Mouse (Mus musculus) CH12F3 (cell line): Measurements from ENCODE around the gene Gda.

Experiments used
- in situ Hi-C: fragments of 300-500 bp; cut with MboI; formaldehyde crosslinking; loops from 2 replicates; pipeline ENCODE4 v1.14.3; 2020; ENCODE audit warnings: low sequenced_read_pairs

Gda gene

DNA sequence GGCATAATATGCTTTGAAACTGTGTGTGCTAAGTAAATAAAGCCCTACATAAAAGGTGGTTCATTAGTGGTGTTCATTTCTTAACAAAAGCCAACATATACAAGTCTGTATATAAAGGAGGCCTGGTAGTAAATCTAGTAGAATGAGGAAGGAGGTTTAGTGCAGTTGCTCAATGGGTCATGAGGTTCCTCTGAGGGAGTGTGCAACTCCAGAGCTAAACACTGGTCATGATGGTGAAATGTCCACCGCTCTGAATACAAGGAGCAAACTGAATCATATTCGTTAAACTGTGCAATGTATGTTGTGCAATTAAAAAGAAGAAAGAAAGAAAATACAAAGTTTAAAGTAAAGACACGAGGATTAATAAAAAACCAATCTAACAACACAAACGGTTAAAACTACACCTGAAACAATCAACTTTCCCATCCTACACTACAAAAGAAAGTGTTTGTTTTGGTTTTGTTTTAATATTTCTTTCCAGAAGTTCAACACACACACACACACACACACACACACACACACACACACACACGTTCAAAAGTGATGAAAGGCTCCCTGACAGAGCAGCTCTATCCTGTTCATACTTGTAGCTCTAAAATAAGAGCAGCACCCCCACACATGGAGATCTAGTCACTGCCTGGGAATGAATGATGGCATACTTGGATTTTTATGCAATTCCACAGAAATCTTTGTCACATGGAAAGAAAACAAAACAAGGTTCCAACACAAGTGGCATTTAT is 11.9 kb downstream of the Gda start:
- in situ Hi-C loops = no loop called here

DNA sequence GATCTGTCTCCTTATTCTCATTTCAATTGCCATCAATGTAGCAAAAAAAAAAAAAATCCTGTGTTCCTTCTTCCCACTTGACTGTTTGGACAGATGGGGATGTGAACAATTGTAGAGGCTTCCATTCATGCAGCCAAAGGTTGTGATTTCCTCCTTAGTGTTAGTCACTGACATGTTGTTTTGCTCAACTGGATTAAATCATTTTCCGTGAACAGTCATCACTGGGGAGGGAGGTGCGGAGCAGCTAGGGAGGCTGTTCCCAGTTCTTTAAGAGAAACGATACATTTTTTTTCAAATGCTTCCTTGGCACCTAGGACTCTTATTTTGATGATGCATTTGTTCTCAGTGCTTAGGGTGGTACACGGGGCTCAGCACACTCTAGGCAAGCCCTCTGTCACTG is 15.8 kb downstream of the Gda start:
- in situ Hi-C loops = no loop called here

DNA sequence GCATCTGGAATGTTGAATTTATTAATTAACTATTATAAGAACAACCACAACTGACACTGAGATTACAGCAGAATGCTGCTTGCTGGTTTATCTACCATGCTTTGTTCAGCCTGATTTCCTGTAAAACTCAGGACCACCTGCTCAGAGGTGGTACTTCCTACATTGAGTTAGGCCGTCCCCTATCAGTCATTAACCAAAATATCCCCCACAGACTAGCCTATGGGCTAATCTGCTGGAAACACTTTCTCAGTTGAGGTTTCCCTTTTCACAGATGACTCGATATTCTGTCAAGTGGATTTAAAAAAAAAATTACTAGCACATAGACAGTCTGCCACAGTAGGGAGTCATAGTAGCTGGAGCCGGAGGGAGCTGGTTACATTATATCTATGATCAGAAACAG is 31.5 kb downstream of the Gda start:
- in situ Hi-C loops = no loop called here

DNA sequence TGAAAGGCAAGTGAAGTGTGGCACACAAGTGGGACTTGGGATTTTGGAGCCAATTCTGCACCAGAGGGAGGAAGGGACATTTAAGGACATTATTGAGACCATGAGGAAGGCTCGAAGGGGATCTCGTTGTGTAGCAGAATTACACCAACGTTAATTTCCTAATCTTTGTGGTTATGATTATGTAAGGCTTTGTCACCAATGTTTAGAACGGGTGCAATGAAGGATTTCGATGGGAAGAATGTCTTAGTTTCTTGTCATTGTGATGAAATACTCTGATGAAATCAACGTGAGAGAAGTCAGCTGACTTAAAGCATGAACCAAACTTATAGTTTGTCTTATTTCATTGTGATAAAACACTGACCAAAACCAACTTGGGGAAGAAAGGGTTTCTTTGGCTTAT is 32.4 kb downstream of the Gda start:
- in situ Hi-C loops = no loop called here

DNA sequence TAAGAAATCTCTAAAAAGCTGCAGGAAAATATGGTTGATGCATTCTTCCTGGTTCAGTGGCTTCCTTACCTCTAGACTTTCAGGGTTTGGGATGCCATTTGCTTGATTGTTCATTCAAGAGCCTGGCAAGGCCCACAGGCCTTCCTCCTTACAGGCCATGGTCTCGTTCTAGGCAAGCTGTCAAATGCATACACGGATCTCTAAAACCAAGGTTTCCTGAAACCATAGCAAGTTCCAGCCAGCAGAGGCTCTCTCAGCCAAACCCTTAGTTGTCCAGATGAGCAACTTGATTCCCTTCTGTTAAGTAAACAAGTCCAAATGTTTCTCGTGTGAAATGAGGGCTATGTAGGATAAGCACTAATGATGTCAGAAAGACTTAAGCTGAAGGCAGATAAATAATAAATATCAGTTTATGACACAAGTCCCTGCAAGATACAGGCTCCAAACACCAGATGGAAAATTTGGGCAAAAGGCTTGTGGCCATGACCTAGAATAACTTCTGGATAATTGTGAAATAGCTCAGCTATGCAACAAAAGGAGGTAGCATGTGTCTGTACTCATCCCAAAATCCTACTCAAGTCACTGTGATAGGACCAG is 34.0 kb downstream of the Gda start:
- in situ Hi-C loops = no loop called here

DNA sequence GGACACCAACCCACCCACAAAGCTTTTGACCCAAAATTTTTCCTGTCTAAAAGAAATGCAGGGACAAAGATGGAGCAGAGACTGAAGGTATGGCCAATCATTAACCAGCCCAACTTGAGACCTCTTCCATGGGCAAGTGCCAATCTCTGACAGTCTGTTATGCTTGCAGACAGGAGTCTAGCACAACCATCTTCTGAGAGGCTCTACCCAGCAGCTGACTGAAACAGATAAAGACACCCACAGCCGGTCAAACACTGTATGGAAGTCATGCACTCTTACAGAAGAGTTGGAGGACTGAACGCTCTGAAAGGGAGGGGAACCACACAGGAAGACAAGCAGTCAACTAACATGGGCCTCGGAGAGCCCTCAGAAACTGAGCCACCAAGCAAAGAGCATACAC is 36.7 kb downstream of the Gda start:
- in situ Hi-C loops = no loop called here

DNA sequence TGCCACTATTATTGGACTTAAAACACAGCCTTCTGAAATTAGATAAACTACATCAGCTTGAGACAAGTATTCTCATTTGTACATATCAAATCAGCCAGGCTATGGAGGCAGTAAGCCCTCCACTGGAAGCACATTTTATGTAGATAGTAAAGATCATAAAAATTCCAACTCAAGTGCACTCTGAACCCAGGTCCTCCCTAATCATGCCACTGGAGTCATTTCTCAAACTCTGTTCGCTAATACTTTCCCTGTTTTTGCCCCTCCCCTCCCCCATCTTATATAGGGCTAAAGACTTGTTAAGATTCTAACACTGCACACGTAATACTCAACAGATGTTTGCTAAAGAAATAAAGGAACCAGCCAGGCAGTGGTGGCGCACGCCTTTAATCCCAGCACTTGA is 39.9 kb downstream of the Gda start:
- in situ Hi-C loops = no loop called here

DNA sequence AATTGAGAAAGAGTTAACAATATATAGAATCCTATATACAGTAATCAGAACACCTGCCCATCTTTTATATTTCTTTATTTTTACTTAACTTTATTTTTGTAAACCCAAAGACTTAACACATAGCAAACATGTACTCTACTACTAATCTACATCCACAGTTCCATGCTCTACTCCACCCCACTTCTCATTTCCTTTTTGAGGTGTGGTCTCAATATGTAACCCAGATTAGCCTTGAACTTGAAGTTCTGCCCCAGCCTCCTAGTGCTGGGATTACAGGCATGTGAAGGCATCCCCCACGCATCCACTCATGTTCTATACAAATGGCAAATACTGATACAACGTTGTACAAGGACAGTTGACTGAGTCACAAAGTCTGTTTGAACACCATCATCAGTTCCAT is 40.4 kb downstream of the Gda start:
- in situ Hi-C loops = no loop called here

DNA sequence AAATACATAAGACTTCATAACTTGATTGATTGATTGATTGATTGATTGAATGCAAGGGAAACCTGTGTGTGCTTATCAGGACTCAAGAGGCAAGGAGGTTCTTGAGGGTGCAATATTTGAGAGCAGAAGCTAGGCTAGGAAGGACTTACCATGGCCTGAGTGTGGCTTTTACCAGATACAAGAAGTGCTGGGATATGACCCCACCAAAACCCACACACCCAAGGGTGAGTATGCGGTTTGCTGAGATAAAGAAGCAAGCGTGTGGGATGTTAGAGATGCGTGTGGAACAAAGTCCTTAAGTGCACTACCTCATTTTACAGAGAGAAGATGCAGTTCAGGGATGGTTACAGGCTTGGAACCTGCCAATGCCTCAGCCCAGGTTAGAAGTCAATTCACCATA is 41.0 kb downstream of the Gda start:
- in situ Hi-C loops = no loop called here

DNA sequence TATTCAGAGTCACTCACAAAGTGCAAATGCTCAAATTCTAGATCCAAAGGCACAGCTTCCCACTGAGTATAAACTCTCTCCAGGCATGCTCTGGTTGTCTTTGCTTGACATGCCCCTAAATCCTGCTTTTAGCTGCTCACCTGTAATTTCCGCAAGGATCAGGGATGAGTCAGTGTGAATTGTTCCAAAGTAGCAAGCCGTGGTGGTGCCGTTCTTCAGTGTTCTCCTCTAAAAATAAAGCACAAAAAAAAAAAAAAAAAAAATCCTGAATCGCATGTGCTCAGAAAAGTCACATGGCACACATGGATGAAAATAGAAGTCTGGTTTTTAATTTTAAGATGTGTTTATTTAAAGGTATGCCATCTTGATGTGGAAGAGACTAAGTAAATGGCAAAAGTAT is 47.9 kb downstream of the Gda start:
- in situ Hi-C loops = no loop called here

DNA sequence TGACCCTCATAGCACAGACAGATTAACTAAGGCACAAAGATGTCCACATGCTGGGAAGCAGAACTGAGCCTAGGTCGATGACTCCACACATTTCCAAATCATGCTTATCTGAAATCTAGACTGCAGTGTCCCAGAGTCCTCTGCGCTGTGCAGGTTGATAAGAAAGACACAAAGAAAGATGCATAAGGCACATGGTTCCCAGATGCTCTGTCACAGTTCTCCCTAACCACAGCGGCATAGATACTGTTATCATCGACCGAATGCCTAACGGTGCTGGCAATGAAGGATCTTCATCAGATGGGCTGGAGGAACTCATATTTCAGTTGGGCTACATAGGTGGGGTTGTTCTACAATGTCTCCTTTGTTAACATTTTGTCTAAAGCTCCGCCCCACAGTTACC is 49.5 kb downstream of the Gda start:
- in situ Hi-C loops = no loop called here

DNA sequence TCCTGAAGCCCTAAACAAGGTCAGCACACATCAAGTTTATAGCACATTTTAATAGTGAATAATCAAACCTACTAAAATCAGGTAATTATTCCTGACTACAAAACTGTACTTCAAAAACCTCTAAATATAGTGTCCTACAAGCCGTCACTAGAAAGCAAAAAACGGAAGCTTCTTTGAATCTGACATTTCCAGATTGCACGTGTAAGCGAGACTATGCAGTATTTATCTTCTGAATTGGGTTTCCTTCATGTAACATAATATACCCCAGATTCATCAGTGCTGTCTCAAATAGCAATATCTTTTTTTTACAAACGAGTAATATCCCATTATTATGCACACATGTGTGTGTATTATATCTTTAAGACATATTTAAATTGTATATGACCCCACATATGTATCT is 54.8 kb downstream of the Gda start:
- in situ Hi-C loops = no loop called here

DNA sequence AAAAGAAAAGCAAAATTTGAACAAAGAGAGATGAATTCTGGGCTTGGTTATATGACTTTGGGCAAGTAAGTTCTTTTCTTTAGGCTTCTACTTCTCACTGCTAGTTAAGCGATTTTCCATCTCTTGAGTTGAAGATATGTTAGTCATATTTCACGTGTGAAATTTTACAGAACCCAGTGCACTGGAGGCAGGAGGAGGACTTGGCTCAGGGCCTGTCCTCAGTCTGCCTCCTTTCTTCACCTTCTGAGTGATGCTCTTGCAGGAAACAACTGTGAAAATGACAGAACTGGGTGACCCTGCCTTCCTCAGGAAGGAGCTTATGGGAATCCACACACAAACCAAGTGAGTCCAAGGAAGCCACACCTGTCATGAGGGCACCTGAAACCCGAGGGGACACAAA is 57.9 kb downstream of the Gda start:
- in situ Hi-C loops = no loop called here

DNA sequence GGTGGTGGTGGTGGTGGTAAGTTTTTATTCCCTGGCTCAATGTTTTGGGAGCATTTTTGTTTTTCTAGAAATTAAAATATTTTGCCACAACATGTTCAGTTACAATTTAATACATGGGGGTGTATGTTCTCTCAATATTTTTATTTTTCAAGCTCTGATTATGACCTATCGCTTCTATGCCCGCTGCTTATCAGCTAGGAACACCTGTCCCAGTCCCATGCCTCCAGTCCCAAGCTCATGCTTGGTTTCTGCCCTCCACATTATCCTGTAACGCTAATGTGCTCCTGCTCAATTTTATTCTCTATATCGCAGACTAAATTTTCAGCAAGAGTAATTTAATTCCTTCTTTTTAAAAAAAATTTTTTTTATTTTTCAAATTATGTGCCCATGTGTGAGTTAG is 64.1 kb downstream of the Gda start:
- in situ Hi-C loops = no loop called here

DNA sequence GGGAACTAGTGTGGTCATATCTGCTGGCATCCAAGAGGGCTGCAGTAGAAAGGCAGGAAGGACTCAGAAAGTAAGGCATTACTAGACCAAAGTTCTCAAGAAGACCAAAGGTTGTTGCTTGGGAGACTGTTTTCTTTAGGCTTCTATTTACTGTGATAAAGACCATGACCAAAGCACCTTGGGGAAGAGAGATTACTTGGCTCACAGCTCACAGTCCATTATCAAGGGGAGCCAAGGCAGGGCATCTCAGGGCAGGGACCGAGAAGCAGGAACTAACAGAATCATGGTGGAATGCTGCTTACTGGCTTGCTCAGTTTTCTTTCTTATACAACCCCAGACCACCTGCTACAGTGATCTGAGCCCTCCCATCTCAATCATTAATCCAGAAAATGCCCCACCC is 65.9 kb downstream of the Gda start:
- in situ Hi-C loops = no loop called here

DNA sequence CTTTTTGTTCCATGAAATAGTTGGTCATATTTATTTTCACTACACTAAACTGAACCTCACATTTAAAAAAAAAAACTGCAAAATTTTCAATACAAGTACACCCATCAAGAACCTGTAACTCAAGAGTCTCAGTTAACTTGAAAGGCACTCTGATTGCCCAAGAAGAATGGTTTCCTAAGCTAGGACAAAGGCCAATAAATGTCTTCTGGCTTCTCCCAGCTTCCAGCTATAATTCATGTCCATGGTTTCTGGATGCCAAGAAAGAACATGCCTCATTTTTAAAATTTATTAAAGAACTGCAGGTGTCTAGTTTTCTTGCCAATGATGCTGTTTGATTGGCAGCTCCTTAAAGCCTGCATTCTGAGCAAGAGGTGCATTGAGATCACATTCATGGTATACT is 75.3 kb downstream of the Gda start:
- in situ Hi-C loops = no loop called here

DNA sequence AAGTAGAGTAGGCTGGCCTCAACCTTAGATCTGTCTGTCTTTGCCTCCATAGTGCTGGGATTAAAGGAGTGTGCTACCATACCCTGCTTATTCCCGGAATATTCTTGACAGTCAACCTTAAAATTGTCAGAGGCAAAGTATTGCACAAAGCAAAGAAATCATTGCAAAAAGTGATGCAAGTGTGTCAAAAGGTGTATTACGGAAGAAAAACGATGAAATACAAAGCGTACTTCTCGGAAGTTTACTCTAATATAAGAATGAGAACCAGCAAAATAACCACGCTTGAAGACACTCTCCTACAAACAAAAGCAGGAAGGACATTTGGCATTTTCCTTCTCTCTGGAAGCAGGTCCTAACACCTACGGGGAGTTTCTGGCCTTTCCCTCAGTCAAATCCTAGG is 76.9 kb downstream of the Gda start:
- in situ Hi-C loops = no loop called here

DNA sequence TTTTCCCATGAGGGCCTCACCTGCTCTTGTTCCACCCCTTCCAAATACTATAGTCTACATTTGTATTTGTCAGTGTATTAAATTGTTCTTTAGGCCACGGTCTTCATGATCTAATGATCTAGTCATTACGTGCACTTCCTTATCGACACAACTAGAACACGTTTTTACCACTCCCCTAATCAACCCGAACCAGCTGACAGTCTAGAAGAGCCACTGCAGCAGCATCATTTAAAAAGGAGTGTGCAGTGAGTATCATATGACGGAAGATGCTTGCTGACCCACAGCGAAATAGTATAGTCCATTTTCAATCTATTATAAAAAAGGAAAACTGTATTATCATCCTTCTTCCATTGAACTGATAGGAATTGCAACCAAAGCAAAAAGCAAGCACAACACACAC is 82.3 kb downstream of the Gda start:
- in situ Hi-C loops = no loop called here

DNA sequence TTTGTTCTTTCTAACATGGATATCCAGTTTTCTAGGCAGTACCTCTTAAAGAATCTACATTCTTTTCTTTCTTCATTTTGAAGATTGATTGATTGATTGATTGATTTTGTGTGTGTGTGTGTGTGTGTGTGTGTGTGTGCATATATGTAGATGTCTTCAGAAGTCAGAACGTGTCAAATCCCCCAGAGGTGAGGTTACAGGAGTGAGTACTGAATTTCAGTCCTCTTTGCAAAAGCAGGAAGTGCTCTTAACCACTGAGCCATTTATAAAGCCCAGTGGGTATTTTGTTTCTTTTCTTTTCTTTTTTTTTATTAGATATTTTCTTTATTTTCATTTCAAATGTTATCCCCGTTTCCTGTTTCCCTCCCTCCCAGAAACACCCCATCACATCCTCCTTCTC is 86.4 kb downstream of the Gda start:
- in situ Hi-C loops = no loop called here

DNA sequence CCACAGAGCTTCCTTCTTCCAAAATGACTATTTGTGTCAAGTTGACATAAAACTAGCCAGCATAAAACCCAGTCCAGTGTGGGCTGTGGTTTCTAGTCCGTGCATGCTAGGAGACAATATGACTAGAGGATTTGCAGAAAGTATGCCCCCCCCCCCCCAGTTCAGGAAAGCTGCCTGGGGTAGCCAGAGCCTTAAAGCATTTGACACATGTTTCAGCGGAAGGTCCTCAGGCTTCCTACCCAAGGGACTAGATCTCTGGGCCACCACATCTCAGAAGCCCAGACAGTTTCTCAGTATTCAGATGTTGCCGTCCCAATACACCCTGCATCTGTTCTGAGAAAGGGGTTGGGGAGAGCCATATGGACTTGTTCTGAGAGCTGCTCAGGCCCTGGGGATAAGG is 89.0 kb downstream of the Gda start:
- in situ Hi-C loops = no loop called here

DNA sequence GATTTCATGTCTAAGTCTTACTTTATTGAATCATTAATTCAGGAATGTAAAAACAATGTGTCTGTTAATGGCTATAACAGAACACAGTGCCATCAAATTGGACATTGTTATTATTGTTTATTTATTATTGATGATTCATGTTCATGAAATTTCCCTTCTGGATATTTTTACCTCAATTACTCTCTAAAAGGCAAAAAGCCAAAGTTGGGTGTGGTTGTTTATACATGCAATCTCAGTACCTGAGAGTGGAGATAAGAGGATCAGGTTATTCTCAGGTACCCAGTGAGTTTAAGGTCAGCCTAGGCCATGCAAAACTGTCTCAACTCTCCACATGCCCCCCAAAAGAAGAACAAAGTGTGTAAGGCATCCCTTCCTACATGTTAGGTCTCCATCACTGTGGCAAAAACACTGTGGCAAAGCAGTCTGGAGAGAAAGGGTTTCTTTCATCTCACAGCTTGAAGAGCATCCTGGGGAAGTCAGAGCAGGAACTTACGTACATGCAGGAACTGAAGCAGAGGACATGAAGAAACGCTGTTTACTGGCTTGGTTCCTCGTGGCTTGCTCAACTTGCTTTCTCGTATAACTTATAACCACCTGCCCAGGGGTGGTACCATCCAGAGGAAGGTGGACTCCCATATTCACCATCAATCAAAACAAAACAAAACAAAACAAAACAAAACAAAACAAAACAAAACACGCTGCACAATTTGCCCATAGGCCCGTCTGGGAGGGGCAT is 89.6 kb downstream of the Gda start:
- in situ Hi-C loops = no loop called here

DNA sequence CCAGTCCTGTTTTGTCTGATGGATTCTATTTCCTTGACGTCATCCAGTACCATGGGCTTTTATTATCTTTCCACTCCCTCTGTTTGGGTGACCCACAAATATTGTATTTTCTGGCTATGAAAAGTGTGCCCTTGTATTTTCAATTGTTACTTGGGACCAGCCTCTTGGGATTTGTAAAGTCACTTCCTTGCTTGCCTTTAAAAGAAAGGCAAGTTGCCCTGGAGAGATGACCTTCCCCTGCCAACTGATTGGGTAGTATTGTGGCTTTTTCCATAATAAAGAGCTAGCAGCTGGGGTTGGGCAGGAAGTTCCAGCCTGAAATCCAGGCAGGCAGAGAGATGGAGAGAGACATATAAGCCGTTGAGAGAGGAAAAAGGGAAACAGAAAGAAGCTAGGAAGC is 91.5 kb downstream of the Gda start:
- in situ Hi-C loops = no loop called here
